Mouse (Mus musculus) liver, embryonic 14.5 days (tissue): ENCODE measurements around the gene Glrx3. TPM values are rescaled to one million over a fixed set of nuclear protein-coding genes. Genes with fewer than 3 reads are reported as not detected.

Source experiments
- ATAC-seq: fragments of 200-750 bp; cut with Nextera tagmentation; 2 replicates; pipeline ENCODE4 v1.8.0; 2017; ENCODE audit warnings: moderate number of reproducible peaks, mild to moderate bottlenecking, moderate library complexity; ENCODE audit not compliant: insufficient read depth
- DNase-seq, 3 experiments: peaks; one replicate each; pipeline ENCODE4 v3.0.0-alpha.2; 2012 to 2013; ENCODE audit warnings: low read depth in 3 of 3, low spot score in 3 of 3
- H3K27ac ChIP-seq: fragments of 300-500 bp; sonication (generic); 2 replicates; pipeline ENCODE4 v1.5.1; 2014; ENCODE audit warnings: moderate library complexity, mild to moderate bottlenecking, control low read depth, inconsistent platforms
- H3K27me3 ChIP-seq: fragments of 300-500 bp; sonication (generic); 2 replicates; pipeline ENCODE4 v1.6.1; 2014; ENCODE audit warnings: mild to moderate bottlenecking, low read length, moderate library complexity; ENCODE audit not compliant: control insufficient read depth, insufficient read depth
- H3K36me3 ChIP-seq: fragments of 300-500 bp; sonication (generic); replicated peaks from 2 replicates; pipeline ENCODE4 v1.6.1; 2014; ENCODE audit warnings: low read depth; ENCODE audit not compliant: control insufficient read depth, insufficient read depth
- H3K4me1 ChIP-seq, 2 experiments: fragments of 200-500 bp in 1 of 2; fragments of 300-500 bp in 1 of 2; sonication (generic) in 1 of 2; replicated peaks; 2 replicates each; pipeline ENCODE4 v1.6.1; 2012 to 2014; ENCODE audit warnings: antibody characterized with exemption in 1 of 2, inconsistent platforms in 1 of 2, low read length in 1 of 2; ENCODE audit not compliant: control insufficient read depth in 2 of 2, insufficient read depth in 2 of 2
- H3K4me2 ChIP-seq: fragments of 300-500 bp; sonication (generic); 2 replicates; pipeline ENCODE4 v1.6.1; 2014; ENCODE audit warnings: low read depth, mild to moderate bottlenecking, control low read depth, moderate library complexity
- H3K4me3 ChIP-seq, 2 experiments: fragments of 200-500 bp in 1 of 2; fragments of 300-500 bp in 1 of 2; sonication (generic) in 1 of 2; 2 replicates each; pipeline ENCODE4 v1.5.1; 2012 to 2014; ENCODE audit warnings: low read depth in 2 of 2, low read length in 2 of 2, mild to moderate bottlenecking in 2 of 2, control low read depth in 1 of 2, inconsistent platforms in 1 of 2, moderate library complexity in 1 of 2; ENCODE audit not compliant: insufficient read depth in 1 of 2
- H3K9ac ChIP-seq: fragments of 300-500 bp; sonication (generic); replicated peaks from 2 replicates; pipeline ENCODE4 v1.6.1; 2014; ENCODE audit warnings: mild to moderate bottlenecking, control low read depth, moderate library complexity
- H3K9me3 ChIP-seq: fragments of 300-500 bp; sonication (generic); 2 replicates; pipeline ENCODE4 v1.6.1; 2016; ENCODE audit warnings: low read length, mixed read lengths; ENCODE audit not compliant: control insufficient read depth
- CTCF ChIP-seq: IDR thresholded peaks from 2 replicates; pipeline ENCODE4 v1.5.1; 2016; ENCODE audit warnings: antibody characterized with exemption, low read depth, control low read depth
- EP300 ChIP-seq: IDR thresholded peaks from 2 replicates; pipeline ENCODE4 v1.6.1; 2016; ENCODE audit warnings: antibody characterized with exemption, low read depth
- WGBS: fragments of 180-500 bp; shearing (Covaris S2); extraction: QIAGEN DNeasy Blood & Tissue Kit; methylation state at CpG from one replicate; pipeline ENCODE4 v1.1.7; 2014; ENCODE audit not compliant: insufficient replicate concordance; 5-methylcytosine and 5-hydroxymethylcytosine counted together
- polyA plus RNA-seq, 2 experiments: library from polyadenylated mRNA; depleted of rRNA in 1 of 2; stranded (reverse) in 1 of 2; unstranded in 1 of 2; fragments of >200 nt; fragmentation: Nextera tagmentation in 1 of 2; extraction: Ambion mirVana in 1 of 2; gene quantifications; 2 replicates each; pipeline versions ENCODE4 v1.2.1 to v1.2.3; 2012 to 2014

The Glrx3 gene
- polyA plus RNA-seq, 2 experiments: 41.8 to 113 TPM

DNA sequence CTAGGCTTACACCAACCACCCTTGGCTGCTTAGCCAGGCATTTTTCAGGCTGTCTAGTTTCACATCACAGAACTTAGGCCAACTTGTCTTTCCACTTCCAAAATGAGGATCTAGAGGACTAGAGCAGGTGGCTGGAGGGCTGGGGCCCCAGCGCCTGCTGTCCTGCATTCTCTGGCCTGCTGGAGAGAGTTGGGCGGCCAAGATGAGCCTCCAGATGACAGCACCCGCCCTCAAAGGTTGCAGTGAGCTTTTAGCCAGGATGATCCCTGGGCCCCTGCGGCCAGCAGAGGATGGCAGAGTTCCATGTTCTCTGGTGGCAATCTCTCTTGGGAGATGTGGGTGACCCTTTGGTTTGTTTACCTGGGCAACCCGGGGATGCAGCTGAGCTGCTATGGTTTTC is 51.0 kb downstream of the Glrx3 start:
- DNase-seq (no peak), ATAC-seq (no peak)
- Histone ChIP-seq H3K9ac (no peak overlapping the region), H3K27me3 (no peaks in the 10 kb centered on the region), H3K4me2 (no peak overlapping the region), H3K36me3 (no peaks in the 10 kb centered on the region), H3K4me1 (no peaks in the 10 kb centered on the region), H3K27ac (no peak overlapping the region), H3K4me3 (no peak overlapping the region), H3K9me3 (no peaks in the 10 kb centered on the region)
- WGBS: 47% methylated on average over 5 of the region's 5 CpGs
- TF ChIP-seq EP300: no peak
- no peak for TF ChIP-seq CTCF

DNA sequence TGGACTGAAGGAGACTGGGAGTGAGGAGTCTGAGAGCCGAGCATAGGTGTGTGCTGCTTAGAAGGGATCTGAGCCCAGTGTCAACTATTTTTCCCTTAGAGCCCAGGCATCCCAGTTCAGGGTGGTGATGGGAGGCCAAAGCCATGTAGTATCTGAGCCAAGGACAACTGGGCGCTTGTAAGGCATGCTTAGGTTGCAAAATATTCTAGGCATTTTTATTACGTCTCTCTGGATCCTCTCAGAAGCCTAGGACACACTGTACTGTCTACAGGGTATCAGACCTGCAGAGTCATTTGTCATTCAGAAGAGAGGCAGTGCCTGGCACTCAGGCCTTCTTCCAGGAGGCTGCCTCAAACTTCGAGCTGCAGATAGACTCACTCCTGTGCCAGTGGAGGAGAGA is 53.3 kb downstream of the Glrx3 start:
- TF ChIP-seq EP300 (no peak), CTCF (no peak)
- Histone ChIP-seq H3K4me1 (no peaks in the 10 kb centered on the region), H3K36me3 (no peaks in the 10 kb centered on the region), H3K27me3 (no peaks in the 10 kb centered on the region), H3K4me2 (no peak overlapping the region), H3K9ac (no peak overlapping the region), H3K9me3 (no peaks in the 10 kb centered on the region), H3K4me3 (no peak overlapping the region), H3K27ac (no peak overlapping the region)
- DNase-seq: no peak
- 45% methylated on average over 4 of the region's 4 CpGs for WGBS
- no peak for ATAC-seq

DNA sequence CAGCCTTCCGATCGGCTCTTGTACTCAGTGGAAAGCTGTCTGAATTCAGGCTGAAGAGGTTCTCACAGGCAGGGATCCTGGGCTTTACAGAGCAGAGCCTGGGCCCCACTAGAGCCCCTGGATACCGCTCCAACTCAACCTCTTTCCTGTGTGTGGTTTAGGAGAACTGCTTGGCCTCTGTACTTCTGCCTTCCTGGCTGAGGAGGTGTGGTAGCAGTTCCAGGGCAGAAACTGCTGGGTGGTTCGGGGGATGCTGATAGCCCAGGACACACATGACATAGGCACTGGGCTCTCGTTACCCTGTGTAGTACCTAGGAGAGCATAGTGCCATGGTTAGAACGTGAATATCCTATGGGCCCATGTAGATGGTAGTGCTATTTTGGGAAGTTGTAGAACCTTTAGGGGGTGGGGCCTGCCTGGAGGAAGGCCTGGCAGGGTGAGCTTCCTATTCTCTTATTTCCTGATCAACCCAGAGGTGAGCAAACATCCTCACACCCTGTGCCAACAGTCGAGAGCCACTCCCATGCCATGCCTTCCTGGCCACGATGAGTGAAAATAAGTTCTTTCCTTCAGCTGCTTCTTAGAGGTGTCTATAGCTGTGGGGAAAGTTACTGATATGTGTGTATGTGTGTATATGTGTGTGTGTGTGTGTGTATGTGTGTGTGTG is 55.0 kb downstream of the Glrx3 start:
- ATAC-seq: no peak
- TF ChIP-seq EP300: no peak
- no peak for TF ChIP-seq CTCF
- 29% methylated on average over 8 of the region's 8 CpGs for WGBS

DNA sequence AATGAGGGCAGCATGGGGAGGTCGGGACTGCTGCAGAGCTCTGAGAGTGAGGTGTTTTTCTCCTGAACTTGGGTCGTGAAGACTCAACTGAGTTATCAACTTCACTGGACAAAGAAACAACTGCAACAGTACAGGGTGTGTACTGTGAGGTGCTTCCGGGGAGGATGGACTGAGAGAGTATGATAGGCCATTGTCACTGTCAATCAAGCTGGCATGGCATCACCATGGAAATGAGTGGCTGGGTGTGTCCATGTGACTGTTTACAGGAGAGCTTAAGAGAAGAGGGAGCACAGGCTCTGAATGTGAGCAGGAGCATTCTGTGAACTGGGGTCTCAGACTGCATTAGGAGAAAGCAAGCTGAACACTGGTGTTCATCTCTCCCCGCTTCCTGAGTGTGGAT is 61.3 kb downstream of the Glrx3 start:
- TF ChIP-seq CTCF: no peak
- no peak for TF ChIP-seq EP300
- no peaks in the 10 kb centered on the region for H3K36me3 ChIP-seq
- no peaks in the 10 kb centered on the region for H3K4me1 ChIP-seq
- no peak overlapping the region for H3K4me2 ChIP-seq
- no peak overlapping the region for H3K4me3 ChIP-seq
- 62% methylated on average over 4 of the region's 4 CpGs for WGBS
- ATAC-seq: no peak
- H3K27me3 ChIP-seq: no peaks in the 10 kb centered on the region
- no peak overlapping the region for H3K9ac ChIP-seq
- no peak for DNase-seq
- no peak overlapping the region for H3K27ac ChIP-seq
- H3K9me3 ChIP-seq: no peaks in the 10 kb centered on the region

More for the DNA sequence above, 55.0 kb downstream of the Glrx3 start:
- Histone ChIP-seq H3K27ac (no peak overlapping the region), H3K27me3 (no peaks in the 10 kb centered on the region), H3K9ac (no peak overlapping the region), H3K9me3 (no peaks in the 10 kb centered on the region), H3K36me3 (no peaks in the 10 kb centered on the region), H3K4me3 (no peak overlapping the region), H3K4me2 (no peak overlapping the region), H3K4me1 (no peaks in the 10 kb centered on the region)
- DNase-seq: no peak

DNA sequence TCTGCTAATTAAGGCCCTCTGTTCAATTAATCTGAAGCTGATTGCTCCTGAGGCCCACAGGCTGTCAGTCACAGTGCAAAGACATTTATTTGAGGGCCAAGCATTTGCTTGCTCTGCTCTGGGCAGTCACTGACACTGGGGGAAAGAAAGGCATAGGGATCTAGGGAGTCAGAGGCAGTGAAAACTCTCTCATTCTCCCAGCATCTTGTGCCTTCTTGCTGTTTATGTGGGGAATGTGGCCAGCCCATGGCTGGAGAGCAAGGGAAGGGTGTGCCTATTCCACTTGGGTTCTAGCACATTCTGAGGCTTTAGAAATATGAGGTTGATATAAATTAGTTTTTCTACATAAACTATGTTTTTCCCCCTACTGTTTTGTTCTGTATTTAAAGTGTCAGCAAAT is 80.2 kb downstream of the Glrx3 start:
- H3K36me3 ChIP-seq: no peaks in the 10 kb centered on the region
- H3K27ac ChIP-seq: no peak overlapping the region
- no peaks in the 10 kb centered on the region for H3K9me3 ChIP-seq
- DNase-seq (no peak), ATAC-seq (no peak)
- no peak overlapping the region for H3K4me3 ChIP-seq
- no peaks in the 10 kb centered on the region for H3K4me1 ChIP-seq
- no peak for TF ChIP-seq CTCF
- no peak for TF ChIP-seq EP300
- H3K27me3 ChIP-seq: no peaks in the 10 kb centered on the region
- no peak overlapping the region for H3K4me2 ChIP-seq
- no peak overlapping the region for H3K9ac ChIP-seq
